Mouse (Mus musculus) olfactory bulb, adult 2 months (tissue): ENCODE results near the gene Elavl1.
"Not testable (repeated sequence)": the region's sequence is repeated elsewhere in the genome, so short reads cannot be mapped to it uniquely, and the experiment has no call there.

Experiments
- CTCF ChIP-seq: fragments of 200-500 bp; IDR thresholded peaks from 2 replicates; pipeline ENCODE4 v1.5.1; 2012; ENCODE audit warnings: low read depth, mild to moderate bottlenecking, low read length, moderate library complexity; ENCODE audit not compliant: insufficient read depth
- POLR2A ChIP-seq: fragments of 200-500 bp; IDR thresholded peaks from 2 replicates; pipeline ENCODE4 v1.6.1; 2012; ENCODE audit warnings: mild to moderate bottlenecking, low read depth, low read length, moderate library complexity; ENCODE audit not compliant: insufficient read depth

- not testable (repeated sequence) for TF ChIP-seq POLR2A, CTCF
Measured at GRCm38 (mm10) chr8:4352562-4352961, 27.3 kb upstream of the Elavl1 start.
